Mouse (Mus musculus) gastrocnemius, postnatal 10 days (tissue): ENCODE measurements around the gene Zfp446. TPM values are rescaled to one million over a fixed set of nuclear protein-coding genes. Genes with fewer than 3 reads are reported as not detected.

ENCODE experiments used
- DNase-seq: peaks from one replicate; pipeline ENCODE4 v3.0.0; 2021; ENCODE audit warnings: mixed read lengths
- total RNA-seq, 2 experiments: library from RNA; stranded (reverse); gene quantifications; 2 replicates each; pipeline ENCODE4 v1.2.3; 2021

Gene Zfp446
- total RNA-seq, 2 experiments from 2014 or later: 2.1 to 3.8 TPM

DNA sequence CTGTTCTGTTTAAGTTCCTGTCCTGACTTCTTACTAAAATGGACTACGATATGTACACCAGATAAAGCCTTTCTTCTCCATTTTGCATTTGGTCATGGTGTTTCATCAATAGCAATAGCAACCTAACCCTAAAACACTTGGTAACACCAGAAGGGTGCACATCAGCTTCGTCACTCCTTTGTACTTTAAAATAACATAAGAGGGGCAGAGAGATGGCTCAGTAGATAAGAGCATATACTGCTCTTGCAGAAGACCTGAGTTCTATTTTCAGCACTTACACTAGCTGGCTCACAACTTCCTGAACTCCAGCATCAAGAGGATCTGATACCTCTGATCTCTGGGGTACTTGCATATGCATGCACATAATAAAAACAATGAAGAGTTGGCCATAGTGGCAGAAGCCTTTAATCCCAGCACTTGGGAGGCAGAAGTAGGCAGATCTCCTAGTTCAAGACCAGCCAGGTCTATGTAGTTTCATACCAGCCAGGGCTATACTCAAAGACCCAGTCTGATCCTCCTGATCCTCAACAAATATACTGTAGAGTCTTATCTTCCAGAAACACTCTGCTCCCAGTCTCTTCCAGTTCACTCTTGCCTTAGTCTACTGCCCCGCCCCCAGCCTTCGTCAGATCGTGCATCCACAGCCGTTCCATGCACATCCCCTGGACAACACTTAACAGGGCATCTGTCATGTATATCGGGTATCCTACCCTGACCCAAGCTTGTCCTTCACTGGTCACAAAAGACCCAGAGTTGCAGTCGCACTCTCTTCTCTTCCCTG, 10.0 kb downstream of the Zfp446 start:
- DNase-seq: no peak

DNA sequence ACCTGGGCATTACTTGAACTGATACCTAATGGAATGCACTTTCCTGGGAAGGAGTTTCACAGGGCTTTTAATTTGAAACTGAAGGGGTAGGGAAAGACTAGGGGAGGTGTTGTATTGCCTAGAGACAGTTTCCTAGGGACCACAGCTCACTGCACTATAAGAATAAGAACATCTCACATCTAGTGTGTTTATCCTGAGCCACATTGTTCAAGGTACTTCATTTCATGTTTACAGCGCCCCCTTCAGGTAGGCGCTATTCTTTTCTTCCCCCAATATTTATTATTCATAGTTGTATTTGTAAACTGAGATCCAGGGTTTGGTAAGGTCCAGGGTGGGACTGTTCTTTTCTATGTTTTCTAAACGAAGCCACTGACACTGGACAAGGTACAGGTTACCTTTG, 14.6 kb downstream of the Zfp446 start:
- no peak for DNase-seq

DNA sequence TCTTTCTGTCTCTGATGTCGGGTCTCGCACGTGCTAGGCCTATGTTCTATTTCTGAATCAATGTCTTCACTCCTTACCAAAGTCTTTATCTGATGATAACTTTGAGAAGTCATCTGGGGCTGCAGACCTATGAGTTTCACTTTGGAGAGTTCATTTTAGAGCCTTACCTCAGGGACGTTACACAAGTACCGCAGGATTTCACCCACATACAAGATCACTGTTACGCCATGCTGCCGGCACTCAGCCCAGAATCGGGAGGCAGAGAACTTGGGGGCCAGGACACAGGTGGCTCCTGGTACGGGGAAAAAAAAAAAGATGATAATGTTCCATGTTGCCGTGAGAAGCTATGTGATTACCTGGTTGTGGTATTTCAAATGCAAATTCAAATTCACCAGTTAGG, 15.5 kb downstream of the Zfp446 start:
- no peak for DNase-seq

DNA sequence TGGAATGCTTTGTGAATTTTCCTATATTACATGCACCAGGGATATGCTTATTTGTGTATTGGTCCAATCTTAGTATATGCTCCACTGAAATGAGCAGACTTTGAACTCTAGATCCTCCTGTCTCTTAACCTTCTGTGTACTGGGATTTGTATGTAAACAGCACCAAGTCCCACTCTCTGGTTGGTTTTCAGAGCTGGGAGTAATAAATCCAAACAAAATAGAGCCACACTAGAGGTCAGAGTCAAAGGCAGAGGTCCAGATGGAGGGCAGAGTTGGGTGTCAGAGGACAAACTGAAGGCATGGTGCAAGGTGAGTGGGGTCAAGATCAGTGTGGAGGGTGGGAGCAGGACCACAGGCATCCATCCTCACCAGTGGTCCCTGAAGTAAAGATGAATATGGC, 18.2 kb downstream of the Zfp446 start:
- no peak for DNase-seq

DNA sequence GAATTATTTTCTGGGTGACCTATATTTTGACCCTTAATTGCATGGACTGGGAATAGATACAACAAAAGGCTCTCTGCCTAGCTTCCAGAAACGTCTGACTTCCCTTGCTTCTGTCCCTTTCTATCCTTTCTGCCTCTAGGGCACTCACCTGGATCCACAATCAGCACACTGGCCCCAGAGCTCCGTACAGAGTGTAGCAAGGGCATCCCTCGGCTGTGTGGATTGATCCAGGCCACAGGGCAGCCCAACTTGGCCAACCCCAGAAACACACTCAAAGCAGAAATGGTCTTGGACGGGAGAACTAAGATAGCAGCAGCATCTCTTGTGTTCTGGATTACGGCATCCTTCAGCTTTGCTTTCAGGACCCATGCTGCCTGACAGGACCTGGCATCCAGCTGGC, 19.6 kb downstream of the Zfp446 start:
- DNase-seq: no peak

DNA sequence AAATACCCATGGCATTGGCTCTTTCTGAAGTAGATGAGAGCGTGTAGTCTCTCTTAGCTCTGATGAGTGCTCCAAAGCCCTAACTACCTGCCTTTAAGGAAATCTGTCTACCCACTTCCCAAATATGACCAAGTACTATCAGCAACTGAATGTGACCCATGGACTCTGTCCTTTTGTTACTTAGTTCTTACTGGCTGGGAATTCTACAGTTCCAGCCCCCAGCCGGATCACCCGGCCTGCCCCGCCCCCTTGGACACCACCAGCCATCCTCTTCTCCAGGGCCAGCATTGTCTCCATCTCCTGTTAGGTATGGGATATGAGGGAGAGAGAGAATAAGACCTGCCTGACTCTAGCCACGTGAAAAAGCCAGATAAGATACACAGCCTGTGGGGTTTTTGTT, 20.4 kb downstream of the Zfp446 start, which contains the start of gene Slc27a5:
Gene Slc27a5, minus strand, starts transcription at position 140 of the 400 bp plus-strand sequence.
- no peak for DNase-seq

DNA sequence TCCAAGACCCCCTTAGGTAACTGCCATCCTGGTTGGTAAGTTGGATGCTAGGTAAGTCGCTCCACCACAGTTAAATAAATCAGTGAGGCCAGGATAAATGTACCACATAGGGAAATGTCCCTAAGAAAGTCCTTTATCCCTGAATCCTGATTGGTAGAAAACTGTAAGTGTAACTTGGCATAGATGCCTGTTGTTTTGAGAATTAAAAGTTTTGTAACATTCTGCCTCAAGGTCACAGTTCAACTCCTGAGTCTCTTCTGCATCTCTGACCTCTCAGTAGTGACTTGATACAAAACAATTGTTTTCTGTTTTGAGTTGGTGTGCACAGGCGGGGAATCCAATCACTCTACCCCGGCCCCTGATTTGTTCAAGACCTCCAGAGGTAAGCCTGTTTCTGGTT, 21.2 kb downstream of the Zfp446 start, which contains the start of gene Trim28:
Gene Trim28, plus strand, starts transcription at position 264 of the 400 bp plus-strand sequence.
- DNase-seq: no peak

DNA sequence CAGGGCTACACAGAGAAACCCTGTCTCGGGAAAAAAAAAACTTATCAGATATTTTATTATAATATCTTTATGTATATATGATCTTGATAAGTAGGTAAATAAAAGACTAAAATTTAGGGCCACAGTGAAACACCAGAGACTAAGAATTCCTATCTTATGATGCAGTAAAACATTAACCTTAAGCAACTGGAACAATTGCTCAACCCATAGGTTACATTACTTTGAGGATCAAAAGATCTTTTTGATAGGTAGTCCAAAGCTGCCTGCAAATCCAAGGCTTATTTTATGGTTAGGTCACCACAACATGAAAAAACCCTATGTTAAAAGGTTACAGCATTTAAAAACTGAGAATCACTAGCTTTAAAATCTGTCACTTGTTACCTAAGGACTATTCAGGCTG, 23.9 kb downstream of the Zfp446 start:
- DNase-seq: no peak

DNA sequence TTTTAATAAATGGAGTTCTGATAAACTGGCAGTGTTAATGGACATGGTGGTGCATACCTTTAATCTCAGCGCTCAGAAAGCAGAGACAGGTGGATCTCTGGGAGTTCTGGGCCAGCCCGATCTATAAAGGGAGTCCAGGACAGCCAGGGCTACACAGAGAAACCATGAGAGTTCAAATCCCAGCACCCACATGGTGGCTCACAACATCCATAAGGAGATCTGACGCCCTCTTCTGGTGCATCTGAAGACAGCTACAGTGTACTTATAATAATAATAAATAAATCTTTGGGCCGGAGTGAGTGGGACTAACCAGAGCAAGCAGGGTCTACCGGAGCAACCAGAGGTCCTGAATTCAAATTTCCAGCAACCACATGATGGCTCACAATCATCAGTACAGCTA, 25.7 kb downstream of the Zfp446 start:
- DNase-seq: no peak

DNA sequence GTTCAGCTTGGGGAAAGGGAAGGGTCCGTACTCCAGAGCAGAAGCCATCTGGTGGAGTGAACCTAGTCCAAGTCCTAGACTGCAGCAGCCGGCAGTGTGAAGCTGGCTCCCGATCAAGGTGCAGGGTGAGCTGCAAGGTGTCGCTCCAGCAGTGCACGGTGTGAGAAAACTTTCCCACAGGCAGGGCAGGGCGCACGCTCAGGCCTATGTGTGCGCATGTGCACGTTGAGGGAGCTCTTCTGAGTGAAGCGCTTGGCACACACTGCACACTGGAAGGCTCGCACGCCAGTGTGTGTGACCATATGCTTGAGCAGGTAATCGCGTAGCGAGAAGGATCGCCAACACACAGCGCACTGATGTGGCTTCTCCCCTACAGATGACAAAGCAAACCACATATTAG, 28.4 kb downstream of the Zfp446 start:
- no peak for DNase-seq

DNA sequence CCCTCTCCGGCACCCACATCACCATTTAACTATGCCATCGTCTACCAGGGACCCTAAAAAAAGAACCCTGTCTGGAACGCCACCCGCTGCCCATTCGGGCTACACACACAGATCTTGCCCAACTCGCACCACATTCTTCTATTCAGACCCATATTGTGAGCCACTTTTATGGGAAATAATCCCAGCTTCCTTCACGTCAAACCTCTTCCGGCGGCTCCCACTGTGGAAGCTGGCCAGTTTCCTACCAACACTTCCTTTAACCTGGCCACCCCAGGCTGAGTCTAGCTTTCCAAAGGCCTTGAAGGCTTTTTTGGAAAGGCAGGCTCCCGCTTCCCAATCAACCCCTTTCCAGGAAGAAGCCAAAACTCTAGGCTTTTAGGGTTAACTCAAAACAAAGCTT, 28.9 kb downstream of the Zfp446 start:
- DNase-seq: no peak

DNA sequence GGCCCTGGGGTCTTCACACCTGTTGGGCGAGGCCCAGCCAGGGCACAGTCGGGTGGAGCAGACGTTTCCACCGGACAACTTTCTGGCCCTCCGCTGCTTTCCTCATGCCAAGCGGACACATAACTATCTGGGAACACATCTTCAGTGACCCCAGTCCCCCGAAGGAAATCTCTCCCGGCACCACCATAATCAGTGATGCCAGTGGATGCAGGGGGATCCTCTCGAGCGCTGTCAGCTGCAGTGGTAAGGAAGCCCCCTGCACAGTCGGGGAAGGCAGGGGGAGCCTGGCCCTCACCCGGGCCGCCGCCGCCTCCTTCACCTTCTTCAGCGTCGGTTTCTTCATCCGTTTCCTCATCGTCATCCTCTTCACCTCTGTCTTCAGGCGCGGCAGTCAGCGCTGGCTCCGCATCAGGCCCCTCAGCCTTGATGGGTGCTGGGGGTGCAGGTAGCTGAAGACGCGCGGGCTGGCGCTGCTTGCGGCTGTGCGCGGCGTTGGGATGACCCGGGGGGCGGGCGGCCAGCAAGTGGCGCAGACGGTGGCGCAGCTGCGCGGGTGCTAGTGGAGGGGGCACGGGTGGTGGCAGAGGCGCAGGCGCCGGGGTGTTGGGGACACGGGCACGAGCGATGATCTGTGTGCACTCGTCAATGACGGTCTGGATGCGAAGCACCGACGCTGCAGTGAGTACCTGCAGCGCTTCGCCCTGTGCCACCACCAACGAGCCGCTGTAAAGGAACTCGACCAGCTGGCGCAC, 29.9 kb downstream of the Zfp446 start:
- no peak for DNase-seq

DNA sequence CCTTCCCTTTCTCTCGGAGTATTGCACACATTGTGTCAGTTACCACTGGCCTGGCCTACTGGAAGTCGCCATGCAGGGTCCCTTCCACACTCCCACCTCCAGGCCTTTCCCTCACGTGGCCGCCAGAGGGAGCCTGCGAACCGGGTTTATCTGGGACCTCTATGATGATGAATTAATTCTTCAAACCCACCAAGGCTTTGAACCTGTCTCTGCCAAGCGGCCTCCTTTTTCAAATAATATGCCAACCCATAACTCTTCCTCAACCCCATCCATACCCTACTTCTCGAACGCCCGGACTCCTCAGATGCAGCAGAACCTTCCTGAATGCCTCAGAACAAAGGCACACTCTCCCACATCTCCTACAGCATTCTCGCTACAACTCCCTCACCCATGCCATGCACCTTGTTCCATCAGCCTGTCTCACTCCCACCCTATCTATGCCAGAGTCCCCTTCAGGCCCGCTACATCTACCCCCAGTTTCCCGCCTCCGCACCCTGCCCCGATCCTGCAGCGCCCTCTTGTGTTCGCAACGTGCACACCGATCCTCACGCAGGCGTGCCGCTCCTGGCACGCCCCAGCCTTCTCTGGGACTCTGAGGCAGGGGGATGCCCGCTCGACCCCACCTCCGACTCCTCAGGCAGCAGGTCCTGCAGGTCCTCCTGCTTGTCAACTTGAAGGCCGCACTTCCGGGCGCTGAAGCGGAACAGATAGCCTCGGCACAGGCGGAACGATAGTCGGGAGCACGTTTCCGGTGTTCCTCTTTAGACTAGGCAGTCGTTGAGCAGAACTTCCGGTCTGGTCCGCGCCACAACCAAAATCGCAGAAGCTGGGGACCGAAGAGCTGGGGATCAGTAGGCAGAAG, 31.7 kb downstream of the Zfp446 start:
- peak; percentile 86 for DNase-seq

DNA sequence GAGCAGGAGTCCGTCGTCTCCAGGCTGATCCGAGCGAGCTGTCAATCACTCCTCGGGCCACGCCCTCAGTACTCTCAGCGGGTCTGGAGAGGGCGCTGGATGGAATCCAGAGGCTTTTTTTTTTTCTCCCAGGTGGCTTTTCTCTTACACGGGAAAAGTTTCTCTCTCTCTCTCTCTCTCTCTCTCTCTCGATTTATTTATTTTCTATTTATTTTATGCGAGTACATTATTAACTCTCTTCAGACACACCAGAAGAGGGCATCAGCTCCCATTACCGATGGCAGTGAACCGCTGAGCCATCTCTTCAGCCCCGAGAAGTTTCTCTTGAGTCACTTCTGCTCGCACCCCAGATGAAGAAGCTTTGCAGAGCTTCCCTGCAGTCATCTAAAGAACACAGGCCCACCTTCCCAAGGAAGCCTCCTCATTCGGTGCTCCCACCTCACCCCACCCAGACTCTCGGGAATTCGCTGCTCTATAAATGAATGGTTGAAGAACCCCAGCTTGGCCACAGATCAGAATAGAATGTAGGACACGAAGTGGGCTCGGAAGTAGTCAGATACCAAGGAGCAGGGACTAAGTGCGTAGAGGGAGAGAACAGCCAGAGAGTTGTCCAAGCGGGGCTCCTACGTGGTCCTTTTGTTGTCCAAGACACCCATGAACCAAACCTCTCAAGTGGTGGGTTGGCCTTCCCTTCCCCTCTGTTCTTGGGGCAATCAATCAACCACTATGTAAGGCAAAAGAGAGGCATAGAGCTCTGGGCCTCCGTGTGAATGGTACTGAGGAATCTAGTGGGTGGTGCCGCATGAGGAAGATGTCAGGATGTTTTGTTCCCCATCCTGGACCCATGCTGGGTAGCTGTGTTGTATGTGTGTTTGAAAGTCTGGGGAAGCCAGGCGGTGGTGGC, 32.6 kb downstream of the Zfp446 start, which contains the start of gene Zbtb45:
Gene Zbtb45, minus strand, starts transcription at position 30 of the 904 bp plus-strand sequence.
- DNase-seq: no peak

DNA sequence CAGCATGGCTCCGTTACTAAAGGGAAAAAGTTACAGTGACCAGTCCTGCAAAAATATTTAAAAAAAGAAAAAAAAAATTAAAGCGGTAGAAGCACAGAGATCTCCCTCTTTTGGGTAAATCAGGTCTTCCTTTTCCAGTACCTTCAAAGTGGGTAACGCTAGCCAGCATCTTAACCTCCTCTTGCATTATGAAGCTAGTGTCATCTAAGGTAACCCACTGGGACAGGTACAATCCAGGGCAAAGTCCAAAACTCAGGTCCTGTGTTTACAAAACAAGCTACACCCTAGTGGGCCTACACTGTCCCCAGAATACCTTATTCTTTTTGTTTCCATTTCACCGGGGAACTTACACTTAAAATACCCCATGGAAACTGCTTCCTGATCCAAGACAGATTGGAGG, 36.0 kb downstream of the Zfp446 start:
- DNase-seq: no peak

DNA sequence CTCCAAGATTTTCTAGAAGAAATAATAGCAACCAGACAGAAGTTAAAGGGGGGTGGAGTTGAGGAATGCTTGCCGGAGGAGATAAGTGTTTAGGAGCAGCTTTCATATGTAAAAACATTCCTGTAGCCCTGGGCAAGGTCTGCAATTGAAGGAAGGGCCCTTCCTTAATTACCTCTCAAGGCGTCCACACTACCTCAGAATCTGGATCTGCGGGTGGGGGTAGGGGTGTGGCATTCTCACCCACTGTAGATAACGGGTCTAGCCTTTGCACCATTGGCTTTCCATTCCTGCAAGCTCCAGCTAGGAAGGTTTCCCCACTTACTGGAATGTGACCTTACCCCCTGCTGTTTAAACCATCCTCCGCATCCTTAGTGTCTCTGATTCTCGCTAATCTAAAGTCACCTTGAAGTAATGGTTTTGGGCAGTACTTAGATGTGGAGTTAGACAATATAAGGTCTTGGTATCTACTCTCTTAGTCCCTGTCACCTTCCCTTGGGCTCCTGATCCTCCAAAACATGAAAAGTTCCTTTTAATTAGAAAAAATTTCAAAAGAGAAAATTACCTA, 36.7 kb downstream of the Zfp446 start:
- DNase-seq: no peak

DNA sequence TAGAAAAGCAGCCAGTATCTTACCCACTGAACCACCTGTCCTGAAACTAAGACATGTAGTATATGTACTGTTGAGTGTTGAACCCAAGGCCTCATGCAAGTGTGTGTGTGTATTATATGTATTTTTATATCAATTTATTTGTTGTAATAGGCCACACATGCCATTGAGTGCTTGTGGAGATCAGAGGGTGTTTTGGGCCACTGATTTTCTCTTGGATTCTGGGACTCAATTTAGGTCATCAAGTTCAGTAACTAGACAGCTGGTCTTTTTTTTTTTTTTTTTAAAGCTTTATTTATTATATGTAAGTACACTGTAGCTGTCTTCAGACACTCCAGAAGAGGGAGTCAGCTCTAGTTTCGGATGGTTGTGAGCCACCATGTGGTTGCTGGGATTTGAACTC, 37.6 kb downstream of the Zfp446 start:
- DNase-seq: no peak

DNA sequence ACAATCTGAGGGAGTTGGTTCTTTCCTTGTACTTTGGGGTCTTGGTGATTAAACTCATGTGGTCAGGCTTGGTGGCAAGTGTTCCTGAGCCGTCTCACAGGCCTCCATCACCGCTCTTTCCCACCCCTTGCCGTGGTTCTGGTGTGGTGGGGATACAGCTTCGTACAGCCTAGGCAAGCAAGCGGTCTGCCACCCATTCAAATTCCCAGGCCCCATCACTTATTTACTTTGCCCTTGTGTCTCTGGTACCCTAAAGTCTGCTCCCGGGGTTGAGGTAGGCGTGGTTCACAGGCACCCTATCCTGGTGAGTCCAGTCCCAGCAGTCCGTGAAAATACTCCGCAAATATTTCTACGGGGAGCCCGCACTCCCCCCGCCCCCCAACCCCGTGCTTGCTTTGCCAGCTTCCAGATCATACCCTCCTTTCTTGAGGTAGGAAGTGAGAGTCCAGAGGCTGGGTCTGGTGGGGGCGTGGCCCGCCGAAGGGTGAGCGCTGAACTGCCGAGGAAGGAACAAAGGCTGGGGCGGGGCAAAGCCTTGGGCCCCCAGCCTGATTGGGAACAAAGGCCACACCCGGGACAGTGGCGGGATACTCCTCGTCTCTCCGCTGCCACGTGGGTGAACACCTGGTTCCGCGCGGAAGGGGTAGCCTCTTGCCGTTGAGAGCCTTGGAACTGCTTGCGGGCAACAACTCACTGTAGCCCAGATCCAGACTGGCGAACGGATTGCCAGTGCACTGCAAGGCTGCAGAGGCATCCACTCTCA, 45.3 kb downstream of the Zfp446 start:
- peak; percentile 54 for DNase-seq

DNA sequence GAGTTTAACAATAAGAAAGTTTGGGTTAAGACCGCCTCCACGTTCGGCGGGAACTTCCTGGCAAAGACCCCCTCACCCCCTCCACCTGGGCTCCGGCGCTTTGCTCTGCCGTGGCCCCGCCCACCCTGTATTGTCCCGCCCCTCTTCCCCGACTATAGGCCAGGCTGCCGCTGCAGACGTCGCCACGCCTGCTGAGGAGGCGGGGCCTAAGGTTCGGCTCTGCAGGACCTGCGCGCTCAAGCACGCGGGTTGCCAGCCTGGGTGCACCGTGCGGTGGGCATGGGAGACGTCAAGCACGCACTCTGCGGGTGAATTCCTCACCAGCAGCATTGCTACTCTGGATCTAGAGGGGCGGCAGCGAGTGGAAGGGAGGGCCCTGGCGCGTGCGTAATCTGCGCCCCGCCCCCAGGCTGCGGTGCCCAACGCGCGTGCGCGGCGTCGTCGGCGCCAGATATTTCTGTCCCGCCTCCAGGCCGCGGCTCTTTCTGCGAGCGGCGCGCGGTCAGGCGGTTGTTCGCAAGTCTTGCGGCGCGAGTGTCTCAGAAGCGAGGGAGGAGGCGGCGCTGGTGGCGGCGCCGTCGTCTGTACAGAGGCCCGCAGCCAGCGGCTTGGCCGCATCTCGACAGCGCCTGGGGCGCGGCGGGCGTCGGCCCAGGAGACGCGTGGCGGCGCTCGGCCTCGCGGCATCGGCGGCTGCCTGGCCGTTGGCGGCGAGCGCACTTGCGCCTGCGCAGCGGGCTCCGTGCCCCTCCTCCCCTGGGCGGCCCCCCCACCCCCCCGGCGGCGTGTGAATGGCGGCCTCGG, 46.5 kb downstream of the Zfp446 start:
- DNase-seq: peak; percentile 95
